Mouse (Mus musculus) limb, embryonic 14.5 days (tissue): Measurements from ENCODE around the gene Itga9. TPM values are rescaled to one million over a fixed set of nuclear protein-coding genes. Genes with fewer than 3 reads are reported as not detected.

ENCODE experiments used
- ATAC-seq: fragments of 200-750 bp; cut with Nextera tagmentation; 2 replicates; pipeline ENCODE4 v1.8.0; 2017; ENCODE audit warnings: low read depth, moderate number of reproducible peaks, moderate TSS enrichment; ENCODE audit not compliant: low FRiP score
- DNase-seq: peaks from one replicate; pipeline ENCODE4 v3.0.0-alpha.2; 2015; ENCODE audit warnings: low spot score
- H3K27ac ChIP-seq: fragments of 300-500 bp; sonication (generic); replicated peaks from 2 replicates; pipeline ENCODE4 v1.5.1; 2014; ENCODE audit warnings: low read depth, mild to moderate bottlenecking, low read length, moderate library complexity, mixed read lengths
- H3K27me3 ChIP-seq: fragments of 300-500 bp; sonication (generic); 2 replicates; pipeline ENCODE4 v1.6.1; 2014; ENCODE audit warnings: low read length, mixed read lengths; ENCODE audit not compliant: control insufficient read depth, insufficient read depth
- H3K36me3 ChIP-seq: fragments of 300-500 bp; sonication (generic); 2 replicates; pipeline ENCODE4 v1.6.1; 2014; ENCODE audit warnings: mild to moderate bottlenecking, low read length, moderate library complexity, mixed read lengths; ENCODE audit not compliant: control insufficient read depth, insufficient read depth
- H3K4me1 ChIP-seq: fragments of 300-500 bp; sonication (generic); 2 replicates; pipeline ENCODE4 v1.6.1; 2014; ENCODE audit warnings: antibody characterized with exemption, low read length, mixed read lengths; ENCODE audit not compliant: control insufficient read depth, insufficient read depth
- H3K4me2 ChIP-seq: fragments of 300-500 bp; sonication (generic); replicated peaks from 2 replicates; pipeline ENCODE4 v1.6.1; 2014; ENCODE audit warnings: low read depth, mild to moderate bottlenecking, low read length, moderate library complexity; ENCODE audit not compliant: severe bottlenecking
- H3K4me3 ChIP-seq: fragments of 300-500 bp; sonication (generic); replicated peaks from 2 replicates; pipeline ENCODE4 v1.5.1; 2014; ENCODE audit warnings: low read length
- H3K9ac ChIP-seq: fragments of 300-500 bp; sonication (generic); 2 replicates; pipeline ENCODE4 v1.6.1; 2014; ENCODE audit warnings: mild to moderate bottlenecking, low read depth, low read length, moderate library complexity; ENCODE audit not compliant: severe bottlenecking
- H3K9me3 ChIP-seq: fragments of 300-500 bp; sonication (generic); 2 replicates; pipeline ENCODE4 v1.6.1; 2016; ENCODE audit warnings: low read length; ENCODE audit not compliant: control insufficient read depth
- POLR2A ChIP-seq: fragments of 200-500 bp; IDR thresholded peaks from 2 replicates; pipeline ENCODE4 v1.8.0; 2012; ENCODE audit warnings: inconsistent platforms, mild to moderate bottlenecking, moderate library complexity, borderline replicate concordance; ENCODE audit not compliant: insufficient read depth, insufficient read length; ENCODE audit errors: extremely low read depth
- WGBS: fragments of 180-500 bp; shearing (Covaris S2); extraction: QIAGEN DNeasy Blood & Tissue Kit; methylation state at CpG from one replicate; pipeline ENCODE4 v1.1.7; 2014; 5-methylcytosine and 5-hydroxymethylcytosine counted together
- polyA plus RNA-seq, 2 experiments: library from polyadenylated mRNA; depleted of rRNA in 1 of 2; stranded (reverse) in 1 of 2; unstranded in 1 of 2; fragments of >200 nt; fragmentation: Nextera tagmentation in 1 of 2; extraction: Ambion mirVana in 1 of 2; gene quantifications; 2 replicates each; pipeline versions ENCODE4 v1.2.1 to v1.2.3; 2012 to 2014

Gene Itga9
- polyA plus RNA-seq, 2 experiments, result 10.0 to 19.7 TPM

DNA sequence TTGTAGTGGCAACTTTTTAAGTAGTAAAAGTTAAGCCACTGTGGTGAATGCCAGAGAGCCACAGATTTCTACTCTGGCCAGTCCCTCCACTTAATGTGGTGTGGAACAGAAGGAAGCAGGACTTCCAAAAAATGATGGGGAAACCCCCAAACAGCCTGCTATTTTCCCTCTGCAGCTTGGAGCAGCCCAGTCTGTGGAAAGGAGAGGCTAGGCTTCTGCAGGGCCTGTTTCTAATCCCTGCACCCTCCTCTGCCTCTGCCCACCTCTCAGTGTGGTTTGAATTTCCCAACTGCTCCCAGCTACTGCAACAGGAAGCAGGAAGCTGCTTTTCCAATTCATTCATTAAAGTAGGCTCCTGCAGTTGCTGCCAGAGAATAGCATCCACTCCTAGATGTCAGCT, 158.6 kb downstream of the Itga9 start:
- Histone ChIP-seq H3K4me2 (no peak overlapping the region), H3K27ac (no peak overlapping the region), H3K4me1 (peaks cover 37% of the 10 kb centered on the region), H3K9me3 (no peaks in the 10 kb centered on the region), H3K36me3 (no peaks in the 10 kb centered on the region), H3K27me3 (no peaks in the 10 kb centered on the region), H3K4me3 (no peak overlapping the region), H3K9ac (no peak overlapping the region)
- ATAC-seq (no peak), DNase-seq (no peak)
- no peak for TF ChIP-seq POLR2A

DNA sequence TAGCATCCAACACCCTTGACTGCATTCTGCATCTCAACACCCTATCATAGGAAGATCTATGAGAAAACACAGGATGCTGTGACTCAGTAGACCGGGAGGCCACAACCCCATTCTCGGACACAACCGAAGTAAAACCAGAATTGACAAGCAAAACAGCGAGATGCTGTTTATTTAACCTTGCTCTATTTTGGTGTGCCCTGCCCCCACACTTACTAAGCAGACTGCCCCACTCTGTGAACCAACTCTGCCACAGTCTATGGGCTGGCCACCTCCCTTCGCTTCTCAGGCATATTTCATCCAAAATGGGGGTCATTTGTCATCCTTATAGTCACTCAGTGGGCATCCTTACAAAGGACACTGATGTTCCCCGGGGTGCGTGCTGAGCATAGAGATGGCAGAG, 160.5 kb downstream of the Itga9 start:
- Histone ChIP-seq H3K27me3 (no peaks in the 10 kb centered on the region), H3K4me2 (no peak overlapping the region), H3K36me3 (no peaks in the 10 kb centered on the region), H3K4me1 (peaks cover 36% of the 10 kb centered on the region), H3K27ac (no peak overlapping the region), H3K9me3 (no peaks in the 10 kb centered on the region), H3K4me3 (no peak overlapping the region), H3K9ac (no peak overlapping the region)
- DNase-seq (no peak), ATAC-seq (no peak)
- WGBS, result 83% methylated on average over 7 of the region's 7 CpGs
- TF ChIP-seq POLR2A, result no peak

- 39% methylated on average over 4 of the region's 4 CpGs for WGBS
- Histone ChIP-seq H3K36me3 (no peaks in the 10 kb centered on the region), H3K27me3 (no peaks in the 10 kb centered on the region), H3K9ac (no peak overlapping the region), H3K27ac (no peak overlapping the region), H3K4me2 (no peak overlapping the region), H3K9me3 (no peaks in the 10 kb centered on the region), H3K4me1 (peaks cover 20% of the 10 kb centered on the region), H3K4me3 (no peak overlapping the region)
- DNase-seq (no peak), ATAC-seq (no peak)
- no peak for TF ChIP-seq POLR2A
Observed at GRCm38 (mm10) chr9:118768596-118768995, 162.1 kb downstream of the Itga9 start.

DNA sequence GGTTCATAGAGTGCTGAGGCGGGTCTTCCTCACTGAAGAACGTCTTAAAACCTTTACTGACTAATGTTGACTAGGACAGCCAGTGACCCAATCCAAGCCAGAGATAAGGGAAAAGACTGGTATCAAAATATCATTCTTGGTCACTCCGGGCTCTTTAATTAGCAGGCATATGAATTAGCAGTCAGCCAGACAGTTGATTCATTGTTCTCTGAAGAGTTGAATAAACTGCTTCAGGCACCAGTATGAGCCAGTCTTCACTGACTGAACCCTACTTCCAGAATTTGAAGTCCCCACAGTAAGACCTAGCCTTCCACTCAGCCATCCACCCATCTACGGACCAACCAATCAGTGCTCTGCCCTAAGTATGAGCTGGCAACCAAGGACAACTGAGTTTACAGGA, 163.9 kb downstream of the Itga9 start:
- DNase-seq (no peak), ATAC-seq (no peak)
- Histone ChIP-seq H3K27me3 (no peaks in the 10 kb centered on the region), H3K27ac (no peak overlapping the region), H3K4me1 (peaks cover 11% of the 10 kb centered on the region; the same call in 1 of the 2 replicates), H3K4me2 (no peak overlapping the region), H3K36me3 (no peaks in the 10 kb centered on the region), H3K4me3 (no peak overlapping the region), H3K9ac (no peak overlapping the region), H3K9me3 (no peaks in the 10 kb centered on the region)
- TF ChIP-seq POLR2A, result no peak
- 75% methylated on average over 4 of the region's 4 CpGs for WGBS

- WGBS, result 34% methylated on average over 6 of the region's 6 CpGs
- H3K27ac ChIP-seq, result no peak overlapping the region
- no peak for DNase-seq
Observed at GRCm38 (mm10) chr9:118774676-118775075, 168.2 kb downstream of the Itga9 start.

GRCm38 (mm10) chr9:118776880-118777438, 170.5 kb downstream of the Itga9 start:
- no peak overlapping the region for H3K4me2 ChIP-seq
- no peaks in the 10 kb centered on the region for H3K36me3 ChIP-seq
- DNase-seq (no peak), ATAC-seq (peak; percentile 46; the same call in 1 of the 2 replicates)
- no peaks in the 10 kb centered on the region for H3K27me3 ChIP-seq
- no peak for TF ChIP-seq POLR2A
- H3K4me1 ChIP-seq, result peaks cover 29% of the 10 kb centered on the region
- H3K9me3 ChIP-seq, result no peaks in the 10 kb centered on the region
- 69% methylated on average over 2 of the region's 2 CpGs for WGBS
- no peak overlapping the region for H3K27ac ChIP-seq
- H3K9ac ChIP-seq, result no peak overlapping the region
- no peak overlapping the region for H3K4me3 ChIP-seq

More at GRCm38 (mm10) chr9:118774676-118775075, 168.2 kb downstream of the Itga9 start:
- no peak for ATAC-seq
- no peaks in the 10 kb centered on the region for H3K27me3 ChIP-seq
- H3K4me3 ChIP-seq, result no peak overlapping the region
- no peaks in the 10 kb centered on the region for H3K9me3 ChIP-seq
- no peak overlapping the region for H3K9ac ChIP-seq
- no peak for TF ChIP-seq POLR2A
- H3K4me1 ChIP-seq, result peaks cover 29% of the 10 kb centered on the region
- H3K4me2 ChIP-seq, result no peak overlapping the region
- no peaks in the 10 kb centered on the region for H3K36me3 ChIP-seq
